Mouse (Mus musculus) liver, postnatal 0 days (tissue): ENCODE measurements around the gene Psmd9.

Experiments
- CTCF ChIP-seq: sonication (generic); IDR thresholded peaks from 2 replicates; pipeline ENCODE4 v1.5.1; 2016; ENCODE audit warnings: antibody characterized with exemption, low read depth
- EP300 ChIP-seq: IDR thresholded peaks from 2 replicates; pipeline ENCODE4 v1.6.1; 2016; ENCODE audit warnings: antibody characterized with exemption, low read depth, mild to moderate bottlenecking

DNA sequence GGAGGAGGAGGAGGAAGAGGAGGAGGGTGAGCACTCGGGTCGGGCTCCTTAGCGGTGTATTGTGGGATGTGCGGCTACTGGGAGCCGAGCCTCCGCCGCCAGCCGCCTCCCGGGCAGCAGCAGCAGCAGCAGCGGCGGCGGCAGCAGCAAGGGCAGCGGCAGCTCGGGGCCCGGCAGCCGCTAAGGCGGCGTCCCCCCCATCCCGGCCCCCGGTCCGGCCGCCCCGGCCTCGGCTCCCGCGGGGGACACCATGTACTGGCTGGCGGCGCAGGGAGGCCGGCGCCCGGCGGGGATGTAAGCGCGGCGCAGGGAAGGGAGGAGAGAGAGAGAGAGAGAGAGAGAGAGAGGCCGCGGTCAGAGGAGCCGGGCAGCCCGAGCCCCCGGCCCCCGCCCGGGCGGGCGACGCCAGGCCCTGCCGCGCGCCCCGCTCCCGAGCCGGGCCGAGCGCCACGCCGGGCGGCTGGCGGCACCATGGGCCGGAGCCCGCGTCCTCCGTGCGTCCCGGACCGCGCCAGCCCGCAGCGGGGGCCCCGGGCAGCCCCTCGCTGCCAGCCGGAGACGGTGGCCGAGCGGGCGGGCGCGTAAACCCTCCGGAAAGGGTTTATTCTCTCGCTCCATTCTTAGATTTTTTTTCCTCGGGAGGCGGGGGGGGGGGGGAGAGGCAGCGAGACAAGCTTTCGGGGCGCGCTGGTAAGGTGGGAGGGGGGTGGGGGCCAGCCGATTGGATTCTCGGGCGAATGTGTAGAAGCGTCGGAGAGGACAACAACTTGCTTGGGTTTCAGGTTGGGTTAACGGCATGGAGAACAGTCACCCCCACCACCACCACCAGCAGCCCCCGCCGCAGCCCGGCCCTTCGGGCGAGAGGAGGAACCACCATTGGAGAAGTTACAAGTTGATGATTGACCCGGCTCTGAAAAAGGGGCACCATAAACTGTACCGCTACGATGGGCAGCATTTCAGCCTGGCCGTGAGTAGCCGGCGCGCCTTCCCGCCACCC lies 26.8 kb upstream of the Psmd9 start, which contains the start of gene Setd1b:
- no peak for TF ChIP-seq EP300
- no peak for TF ChIP-seq CTCF
